Mouse (Mus musculus): Measurements from ENCODE around the gene Lgals9.

Lgals9 gene

GRCm38 (mm10) chr11:78984483-78985177, at the start of gene Lgals9:
Gene Lgals9, minus strand, starts transcription at chr11:78984946.
- peak; percentile 35 for DNase-seq (ENCODE audit: low spot score)

- no peak for DNase-seq (ENCODE audit: low spot score)
These were observed 48.9 kb upstream of the Lgals9 start for GRCm38 (mm10) chr11:79033636-79034035.

GRCm38 (mm10) chr11:79033021-79033420, 48.3 kb upstream of the Lgals9 start:
- no peak for DNase-seq (ENCODE audit: low spot score)

GRCm38 (mm10) chr11:79031452-79031746, 46.7 kb upstream of the Lgals9 start:
- no peak for DNase-seq (ENCODE audit: low spot score)

- peak; percentile 78 for DNase-seq (ENCODE audit: low spot score)
These were observed 46.1 kb upstream of the Lgals9 start for GRCm38 (mm10) chr11:79030570-79031451.

GRCm38 (mm10) chr11:79023751-79024150, 39.0 kb upstream of the Lgals9 start:
- no peak for DNase-seq (ENCODE audit: low spot score)

GRCm38 (mm10) chr11:79023342-79023741, 38.6 kb upstream of the Lgals9 start:
- DNase-seq (ENCODE audit: low spot score): no peak

- no peak for DNase-seq (ENCODE audit: low spot score)
These were observed 38.1 kb upstream of the Lgals9 start for GRCm38 (mm10) chr11:79022836-79023235.

GRCm38 (mm10) chr11:79020535-79021045, 35.8 kb upstream of the Lgals9 start:
- no peak for DNase-seq (ENCODE audit: low spot score)

GRCm38 (mm10) chr11:79019839-79020534, 35.2 kb upstream of the Lgals9 start:
- no peak for DNase-seq (ENCODE audit: low spot score)

- peak; percentile 50 for DNase-seq (ENCODE audit: low spot score)
These were observed 34.4 kb upstream of the Lgals9 start for GRCm38 (mm10) chr11:79018954-79019704.

GRCm38 (mm10) chr11:79017161-79017606, 32.4 kb upstream of the Lgals9 start:
- no peak for DNase-seq (ENCODE audit: low spot score)

GRCm38 (mm10) chr11:79016236-79016635, 31.5 kb upstream of the Lgals9 start:
- DNase-seq (ENCODE audit: low spot score): no peak

GRCm38 (mm10) chr11:79015660-79016215, 31.0 kb upstream of the Lgals9 start:
- no peak for DNase-seq (ENCODE audit: low spot score)

- no peak for DNase-seq (ENCODE audit: low spot score)
These were observed 30.0 kb upstream of the Lgals9 start for GRCm38 (mm10) chr11:79014602-79015325.

GRCm38 (mm10) chr11:79013806-79014205, 29.1 kb upstream of the Lgals9 start:
- DNase-seq (ENCODE audit: low spot score): no peak

- DNase-seq (ENCODE audit: low spot score): no peak
These were observed 28.3 kb upstream of the Lgals9 start for GRCm38 (mm10) chr11:79013056-79013455.

- no peak for DNase-seq (ENCODE audit: low spot score)
These were observed 27.8 kb upstream of the Lgals9 start for GRCm38 (mm10) chr11:79012529-79012928.

- no peak for DNase-seq (ENCODE audit: low spot score)
These were observed 24.1 kb upstream of the Lgals9 start for GRCm38 (mm10) chr11:79008891-79009290.

- no peak for DNase-seq (ENCODE audit: low spot score)
These were observed 23.4 kb upstream of the Lgals9 start for GRCm38 (mm10) chr11:79008007-79008775.

All from testis, postnatal 14 days (tissue).